12 mouse cellular contexts compared by ENCODE assay signal in genomic region chr8:91803515-91804402, GRCm38 (mm10). TPM values are rescaled to one million over a fixed set of nuclear protein-coding genes. Genes with fewer than 3 reads are reported as not detected.
DNase-seq lines count a peak whose midpoint lies in the region; ATAC-seq and TF ChIP-seq lines count a peak whose summit lies in the region.
"Had no signal": no experiment of that assay in that cellular context is flagged by ENCODE, and none has a peak within 500 bp of the region (broad histone marks: within the 10 kb centered on the region; RNA-seq: fewer than 3 reads in every experiment).

No protein-coding gene starts in this region.

- H3K36me3 ChIP-seq in ES-Bruce4 (ENCODE audit: control insufficient read depth, insufficient read depth, low read length, poor library complexity, severe bottlenecking): no peaks in the 10 kb centered on the region
- peaks cover 16% of the 10 kb centered on the region for H3K36me3 ChIP-seq in midbrain, embryonic 10.5 days
- H3K36me3 ChIP-seq: stomach, embryonic 15.5 days had no signal

- no peak for TF ChIP-seq POLR2A in ES-Bruce4 (IDR thresholded peaks at IDR 0.05; ENCODE audit: insufficient read depth, low read length)

- peak; percentile 87 for DNase-seq in heart, adult 11 months
- no peak for DNase-seq in heart, postnatal 36 days
- peak; percentile 28 for DNase-seq in forelimb bud, embryonic 11.5 days (ENCODE audit: low read depth, low spot score)
- DNase-seq in midbrain, embryonic 10.5 days (ENCODE audit: low spot score): peak; percentile 66
- no peak for DNase-seq in urinary bladder, postnatal 4 days (ENCODE audit: low spot score in 2 of 2)
- DNase-seq in thymus, postnatal 10 days (ENCODE audit: low spot score in 2 of 2): no peak
- DNase-seq: cerebellum, adult 9-10 months; gastrocnemius, adult 2 months had no signal

- TF ChIP-seq CTCF in ES-Bruce4 (IDR thresholded peaks at IDR 0.05; ENCODE audit: low read depth, low read length): no peak

- WGBS in midbrain, embryonic 10.5 days: 8% methylated on average over 28 of the region's 28 CpGs

- no peaks in the 10 kb centered on the region for H3K4me1 ChIP-seq in ES-Bruce4 (ENCODE audit: control insufficient read depth, insufficient read depth, low read length)
- H3K4me1 ChIP-seq in midbrain, embryonic 10.5 days: peaks cover 79% of the 10 kb centered on the region

- no peak for TF ChIP-seq EP300 in ES-Bruce4 (IDR thresholded peaks at IDR 0.05; ENCODE audit: insufficient read depth, low read depth, low read length)

- intact Hi-C loops in heart, postnatal 36 days (cut with DNase I): loop anchor here (5.0 to 10.0 kb wide), 4 partner anchors 49 to 921 kb away; no protein-coding TSS in a partner anchor

- ATAC-seq in granulocyte monocyte progenitor cell, adult 5-6 weeks (replicated peaks; ENCODE audit: poor library complexity, severe bottlenecking): no peak

- peak overlapping the region; percentile 34 for H3K4me3 ChIP-seq in ES-Bruce4 (ENCODE audit: low read depth, low read length)
- peak overlapping the region; percentile 98 for H3K4me3 ChIP-seq in midbrain, embryonic 10.5 days
- H3K4me3 ChIP-seq: gastrocnemius, adult 2 months had no signal

- peaks cover 68% of the 10 kb centered on the region for H3K27me3 ChIP-seq in ES-Bruce4 (ENCODE audit: control insufficient read depth, insufficient read depth, low read length, poor library complexity, severe bottlenecking)
- H3K27me3 ChIP-seq in midbrain, embryonic 10.5 days (ENCODE audit: low read depth, poor library complexity, severe bottlenecking): peaks cover 92% of the 10 kb centered on the region

- H3K9ac ChIP-seq in ES-Bruce4 (ENCODE audit: low read depth, poor library complexity, severe bottlenecking): peak overlapping the region; percentile 32; the same call in 1 of the 2 replicates
- H3K9ac ChIP-seq: stomach, embryonic 15.5 days had no signal

- no peak overlapping the region for H3K27ac ChIP-seq in ES-Bruce4 (ENCODE audit: insufficient read depth, low read length)
- peak overlapping the region; percentile 95 for H3K27ac ChIP-seq in midbrain, embryonic 10.5 days (replicated peaks)
- H3K27ac ChIP-seq: gastrocnemius, adult 2 months; stomach, embryonic 15.5 days had no signal

- H3K9me3 ChIP-seq in ES-Bruce4 (replicated peaks; ENCODE audit: control insufficient read depth, insufficient read depth, low read length, poor library complexity, severe bottlenecking): no peaks in the 10 kb centered on the region
- no peaks in the 10 kb centered on the region for H3K9me3 ChIP-seq in midbrain, embryonic 10.5 days (replicated peaks)
- H3K9me3 ChIP-seq: stomach, embryonic 15.5 days had no signal

RNA-seq across cellular contexts. Expression of gene Irx3, which starts 1.9 kb away (rescaled TPM):
- 10 to 100 TPM; 30.0 to 41.2 TPM for total RNA-seq in heart, postnatal 36 days (2021)
- 1.0 and 1.5 TPM in 2 replicates for polyA plus RNA-seq in ES-Bruce4 (2011; ENCODE audit: insufficient read depth, insufficient read length, low read depth, missing spikeins)
- 46.2 and 49.9 TPM in 2 replicates for polyA plus RNA-seq in midbrain, embryonic 10.5 days (2016; fragmentation: Nextera tagmentation; extraction: Ambion mirVana)
- total RNA-seq in granulocyte monocyte progenitor cell, adult 5-6 weeks (2014; fragmentation: Nextera tagmentation): not detected in 2 replicates
- total RNA-seq in granulocyte monocyte progenitor cell, adult 5-6 weeks (2017): not detected in 2 replicates
- polyA plus RNA-seq: liver, embryonic 16.5 days had no signal

Comparison
In these comparisons a context has a peak if more than half of its experiments do, and no peak if none do; other contexts are left out.
1. DNase-seq: peak in heart, adult 11 months (single experiment), forelimb bud, embryonic 11.5 days (single experiment) and midbrain, embryonic 10.5 days (single experiment); none in heart, postnatal 36 days (0 of 2), urinary bladder, postnatal 4 days (0 of 2) and thymus, postnatal 10 days (0 of 2).
2. RNA of gene Irx3, which starts 1.9 kb away (total RNA-seq): 30.0 to 41.2 TPM in heart, postnatal 36 days; not detected in granulocyte monocyte progenitor cell, adult 5-6 weeks; every median in the first group is over 10 times any median in the second.